8 mouse cellular contexts compared by ENCODE assay signal in genomic region chr11:75966401-75967372, GRCm38 (mm10). TPM values are rescaled to one million over a fixed set of nuclear protein-coding genes. Genes with fewer than 3 reads are reported as not detected.
DNase-seq lines count a peak whose midpoint lies in the region; ATAC-seq and TF ChIP-seq lines count a peak whose summit lies in the region.

No protein-coding gene starts in this region.

- H3K4me2 ChIP-seq in hindbrain, embryonic 12.5 days (replicated peaks): peak overlapping the region; percentile 98

- WGBS in hindbrain, embryonic 12.5 days: 1% methylated on average over 84 of the region's 90 CpGs

- POLR2A ChIA-PET in Patski (lab: Charles Lee): interaction anchor here (0.6 to 1.6 kb wide), 5 partner anchors 19 to 184 kb away, joined by 3 to 7 read pairs (median 3); no protein-coding TSS in a partner anchor

- TF ChIP-seq CTCF in Patski (IDR thresholded peaks at IDR 0.05): peak; percentile 100
- peak; percentile 81 for TF ChIP-seq CTCF in left cerebral cortex, adult 2 months (IDR thresholded peaks at IDR 0.05)

- peaks cover 45% of the 10 kb centered on the region for H3K4me1 ChIP-seq in hindbrain, embryonic 12.5 days

- no peaks in the 10 kb centered on the region for H3K36me3 ChIP-seq in hindbrain, embryonic 12.5 days

- CTCF ChIA-PET in Patski (lab: Charles Lee): interaction anchor here (0.6 to 3.1 kb wide), 24 partner anchors 10 to 198 kb away, joined by 3 to 44 read pairs (median 5); no protein-coding TSS in a partner anchor

- in situ Hi-C loops in Patski (cut with MboI; ENCODE audit: low pct_unique_long_range_greater_than_20kb): loop anchor here (5.0 kb wide), 2 partner anchors 54 to 184 kb away; no protein-coding TSS in a partner anchor

- H3K27ac ChIP-seq in hindbrain, embryonic 12.5 days: peak overlapping the region; percentile 48
- peak overlapping the region; percentile 41 for H3K27ac ChIP-seq in left cerebral cortex, adult 2 months

- intact Hi-C loops in left cerebral cortex, adult 2 months (cut with DNase I): loop anchor here (2.0 kb wide), 2 partner anchors 52 to 184 kb away; no protein-coding TSS in a partner anchor

- DNase-seq in Patski (ENCODE audit: low read depth, low spot score): peak; percentile 27
- peak; percentile 80 to 83 for DNase-seq in cerebellum, postnatal 14 days
- peak; percentile 25 to 28 for DNase-seq in frontal cortex, postnatal 25 days (ENCODE audit: low spot score in 2 of 2)
- peak; percentile 70 to 73 for DNase-seq in left cerebral cortex, adult 2 months (ENCODE audit: extremely low spot score in 1 of 2, low spot score in 2 of 2)
- DNase-seq in retina, postnatal 7 days (ENCODE audit: low read depth, low spot score): peak; percentile 54
- peak; percentile 88 for DNase-seq in urinary bladder, adult 2 months (ENCODE audit: low spot score)

- H3K27me3 ChIP-seq in Patski: no peaks in the 10 kb centered on the region
- peaks cover 42% of the 10 kb centered on the region for H3K27me3 ChIP-seq in hindbrain, embryonic 12.5 days

- peak overlapping the region; percentile 60 for H3K4me3 ChIP-seq in hindbrain, embryonic 12.5 days
- peak overlapping the region; percentile 51 for H3K4me3 ChIP-seq in left cerebral cortex, adult 2 months

- ATAC-seq in Patski: peak; percentile 72
- ATAC-seq in hindbrain, embryonic 12.5 days (ENCODE audit: low FRiP score): peak; percentile 61
- ATAC-seq in megakaryocyte, adult 5-6 weeks (ENCODE audit: poor library complexity, severe bottlenecking): peak; percentile 94

- no peaks in the 10 kb centered on the region for H3K9me3 ChIP-seq in hindbrain, embryonic 12.5 days (replicated peaks)

- peak overlapping the region; percentile 59 for H3K9ac ChIP-seq in hindbrain, embryonic 12.5 days

RNA-seq across cellular contexts. Expression of gene Rph3al, which starts 28.5 kb away (rescaled TPM):
- polyA plus RNA-seq in Patski (2021): 14.4 TPM
- 2.6 and 2.9 TPM in 2 replicates for polyA plus RNA-seq in hindbrain, embryonic 12.5 days (2016; fragmentation: Nextera tagmentation; extraction: Ambion mirVana)
- 1 to 10 TPM; 2.3 to 2.7 TPM for total RNA-seq in left cerebral cortex, adult 2 months (2021)
- 0.49 and 0.84 TPM in 2 replicates for total RNA-seq in megakaryocyte, adult 5-6 weeks (2015)
- 1.3 TPM in 1 of 2 replicates, not detected in the other for total RNA-seq in megakaryocyte, adult 5-6 weeks (2017)
- 2.8 TPM in 2 replicates for polyA plus RNA-seq in urinary bladder, adult 2 months (2012; rRNA removed)

RNA-seq across cellular contexts. Expression of gene 1700016K19Rik, which starts 33.0 kb away (rescaled TPM):
- 0.19 TPM for polyA plus RNA-seq in Patski (2021)
- 2.0 and 3.7 TPM in 2 replicates for polyA plus RNA-seq in hindbrain, embryonic 12.5 days (2016; fragmentation: Nextera tagmentation; extraction: Ambion mirVana)
- 1 to 10 TPM; 2.7 to 3.9 TPM for total RNA-seq in left cerebral cortex, adult 2 months (2021)
- total RNA-seq in megakaryocyte, adult 5-6 weeks (2015): not detected in 2 replicates
- not detected in 2 replicates for total RNA-seq in megakaryocyte, adult 5-6 weeks (2017)
- polyA plus RNA-seq in urinary bladder, adult 2 months (2012; rRNA removed): 0.59 and 0.81 TPM in 2 replicates

Comparison
In these comparisons a context has a peak if more than half of its experiments do, and no peak if none do; other contexts are left out.
1. Peak in every context shown above with its lines: DNase-seq, ATAC-seq, H3K4me3 ChIP-seq and H3K27ac ChIP-seq.
2. DNase-seq: peak in every context shown above with its lines; median percentile 88 in urinary bladder, adult 2 months; 82 in cerebellum, postnatal 14 days; 72 in left cerebral cortex, adult 2 months; 54 in retina, postnatal 7 days; 27 in Patski; 26 in frontal cortex, postnatal 25 days.